Mouse (Mus musculus): ENCODE measurements around the gene Tgfbr3. TPM values are rescaled to one million over a fixed set of nuclear protein-coding genes. Genes with fewer than 3 reads are reported as not detected.

Tgfbr3 gene
- polyA plus RNA-seq, 1 experiment from 2014 or later: 6.1 TPM

GRCm38 (mm10) chr5:107122622-107123021, 166.8 kb downstream of the Tgfbr3 start:
- Histone ChIP-seq H3K9me3 (no peaks in the 10 kb centered on the region), H3K27ac (no peak overlapping the region), H3K9ac (no peak overlapping the region), H3K36me3 (no peaks in the 10 kb centered on the region), H3K4me2 (no peak overlapping the region), H3K27me3 (no peaks in the 10 kb centered on the region), H3K4me1 (replicated peaks) (0 out of 2 replicates have a peak, but pooled peaks cover 5% of the 10 kb centered on the region), H3K4me3 (no peak overlapping the region)
- 87% methylated on average over 4 of the region's 4 CpGs for WGBS
- ATAC-seq (ENCODE audit: low FRiP score): no peak

GRCm38 (mm10) chr5:107121086-107121485, 168.3 kb downstream of the Tgfbr3 start:
- H3K4me2 ChIP-seq: no peak overlapping the region
- no peaks in the 10 kb centered on the region for H3K9me3 ChIP-seq
- H3K36me3 ChIP-seq: no peaks in the 10 kb centered on the region
- no peak overlapping the region for H3K9ac ChIP-seq
- H3K27me3 ChIP-seq: no peaks in the 10 kb centered on the region
- H3K27ac ChIP-seq: no peak overlapping the region
- no peaks in the 10 kb centered on the region for H3K4me1 ChIP-seq (replicated peaks)
- no peak for ATAC-seq (ENCODE audit: low FRiP score)
- no peak overlapping the region for H3K4me3 ChIP-seq
- WGBS: 70% methylated on average over 10 of the region's 10 CpGs

- Histone ChIP-seq H3K4me1 (replicated peaks) (no peaks in the 10 kb centered on the region), H3K9ac (no peak overlapping the region), H3K27me3 (no peaks in the 10 kb centered on the region), H3K36me3 (no peaks in the 10 kb centered on the region), H3K4me2 (no peak overlapping the region), H3K27ac (no peak overlapping the region), H3K9me3 (no peaks in the 10 kb centered on the region), H3K4me3 (no peak overlapping the region)
- no peak for ATAC-seq (ENCODE audit: low FRiP score)
- 79% methylated on average over 3 of the region's 3 CpGs for WGBS
These were observed 168.8 kb downstream of the Tgfbr3 start for GRCm38 (mm10) chr5:107120624-107121023.

- WGBS: 64% methylated on average over 6 of the region's 6 CpGs
- no peaks in the 10 kb centered on the region for H3K9me3 ChIP-seq
These were observed 169.5 kb downstream of the Tgfbr3 start for GRCm38 (mm10) chr5:107119896-107120295.

GRCm38 (mm10) chr5:107116821-107117220, 172.6 kb downstream of the Tgfbr3 start:
- no peaks in the 10 kb centered on the region for H3K36me3 ChIP-seq
- 87% methylated on average over 3 of the region's 3 CpGs for WGBS
- no peak for ATAC-seq (ENCODE audit: low FRiP score)
- no peaks in the 10 kb centered on the region for H3K27me3 ChIP-seq
- H3K9me3 ChIP-seq: no peaks in the 10 kb centered on the region
- no peak overlapping the region for H3K27ac ChIP-seq
- H3K4me2 ChIP-seq: no peak overlapping the region
- no peak overlapping the region for H3K4me3 ChIP-seq
- H3K9ac ChIP-seq: no peak overlapping the region
- no peaks in the 10 kb centered on the region; the same call in 1 of the 2 replicates for H3K4me1 ChIP-seq (replicated peaks)

More at GRCm38 (mm10) chr5:107119896-107120295, 169.5 kb downstream of the Tgfbr3 start:
- Histone ChIP-seq H3K4me2 (no peak overlapping the region), H3K4me1 (replicated peaks) (no peaks in the 10 kb centered on the region), H3K27ac (no peak overlapping the region), H3K27me3 (no peaks in the 10 kb centered on the region), H3K36me3 (no peaks in the 10 kb centered on the region), H3K9ac (no peak overlapping the region), H3K4me3 (no peak overlapping the region)
- no peak for ATAC-seq (ENCODE audit: low FRiP score)

GRCm38 (mm10) chr5:107112656-107113275, 176.7 kb downstream of the Tgfbr3 start:
- H3K9ac ChIP-seq: no peak overlapping the region
- no peak for ATAC-seq (ENCODE audit: low FRiP score)
- H3K27ac ChIP-seq: no peak overlapping the region
- 84% methylated on average over 7 of the region's 7 CpGs for WGBS
- H3K4me3 ChIP-seq: no peak overlapping the region
- no peak overlapping the region for H3K4me2 ChIP-seq
- H3K9me3 ChIP-seq: no peaks in the 10 kb centered on the region
- no peaks in the 10 kb centered on the region for H3K36me3 ChIP-seq
- peaks cover 24% of the 10 kb centered on the region for H3K4me1 ChIP-seq (replicated peaks)
- H3K27me3 ChIP-seq: no peaks in the 10 kb centered on the region

- WGBS: 68% methylated on average over 3 of the region's 3 CpGs
- no peak overlapping the region for H3K27ac ChIP-seq
- ATAC-seq (ENCODE audit: low FRiP score): no peak
- H3K4me2 ChIP-seq: no peak overlapping the region
- no peak overlapping the region for H3K9ac ChIP-seq
- H3K36me3 ChIP-seq: no peaks in the 10 kb centered on the region
- H3K4me1 ChIP-seq (replicated peaks): peaks cover 24% of the 10 kb centered on the region
- no peaks in the 10 kb centered on the region for H3K27me3 ChIP-seq
- H3K4me3 ChIP-seq: no peak overlapping the region
- H3K9me3 ChIP-seq: no peaks in the 10 kb centered on the region
These were observed 177.6 kb downstream of the Tgfbr3 start for GRCm38 (mm10) chr5:107111802-107112201.

GRCm38 (mm10) chr5:107110880-107111520, 178.4 kb downstream of the Tgfbr3 start:
- Histone ChIP-seq H3K4me1 (replicated peaks) (peaks cover 24% of the 10 kb centered on the region), H3K9me3 (no peaks in the 10 kb centered on the region), H3K9ac (peak overlapping the region; percentile 35; the same call in 1 of the 2 replicates), H3K4me3 (no peak overlapping the region), H3K36me3 (no peaks in the 10 kb centered on the region), H3K4me2 (no peak overlapping the region), H3K27ac (peak overlapping the region; percentile 74), H3K27me3 (no peaks in the 10 kb centered on the region)
- ATAC-seq (ENCODE audit: low FRiP score): no peak; the same call in 1 of the 2 replicates
- 26% methylated on average over 7 of the region's 7 CpGs for WGBS

- Histone ChIP-seq H3K36me3 (no peaks in the 10 kb centered on the region), H3K27me3 (no peaks in the 10 kb centered on the region), H3K9ac (no peak overlapping the region; the same call in 1 of the 2 replicates), H3K27ac (peak overlapping the region; percentile 74; the same call in 1 of the 2 replicates), H3K4me2 (no peak overlapping the region), H3K9me3 (no peaks in the 10 kb centered on the region), H3K4me1 (replicated peaks) (peaks cover 24% of the 10 kb centered on the region), H3K4me3 (no peak overlapping the region)
- WGBS: 46% methylated on average over 13 of the region's 13 CpGs
- ATAC-seq (ENCODE audit: low FRiP score): no peak; the same call in 1 of the 2 replicates
These were observed 179.1 kb downstream of the Tgfbr3 start for GRCm38 (mm10) chr5:107110089-107110879.

- WGBS: 58% methylated on average over 15 of the region's 15 CpGs
- Histone ChIP-seq H3K36me3 (no peaks in the 10 kb centered on the region), H3K4me3 (no peak overlapping the region), H3K4me2 (no peak overlapping the region), H3K9me3 (no peaks in the 10 kb centered on the region), H3K27me3 (no peaks in the 10 kb centered on the region), H3K4me1 (replicated peaks) (peaks cover 24% of the 10 kb centered on the region), H3K27ac (no peak overlapping the region), H3K9ac (no peak overlapping the region)
- no peak for ATAC-seq (ENCODE audit: low FRiP score)
These were observed 180.0 kb downstream of the Tgfbr3 start for GRCm38 (mm10) chr5:107109416-107109815.

GRCm38 (mm10) chr5:107106793-107107192, 182.6 kb downstream of the Tgfbr3 start:
- Histone ChIP-seq H3K27ac (0 out of 2 replicates have a peak overlapping the region, but pooled peaks have one; percentile 4), H3K27me3 (no peaks in the 10 kb centered on the region)
- ATAC-seq (ENCODE audit: low FRiP score): no peak

GRCm38 (mm10) chr5:107106139-107106538, 183.3 kb downstream of the Tgfbr3 start:
- no peak overlapping the region for H3K4me3 ChIP-seq
- no peak overlapping the region for H3K27ac ChIP-seq
- no peaks in the 10 kb centered on the region for H3K9me3 ChIP-seq
- peaks cover 25% of the 10 kb centered on the region for H3K4me1 ChIP-seq (replicated peaks)
- no peak overlapping the region for H3K4me2 ChIP-seq
- H3K9ac ChIP-seq: no peak overlapping the region
- WGBS: 81% methylated on average over 2 of the region's 2 CpGs
- H3K27me3 ChIP-seq: no peaks in the 10 kb centered on the region
- no peaks in the 10 kb centered on the region for H3K36me3 ChIP-seq
- no peak for ATAC-seq (ENCODE audit: low FRiP score)

More at GRCm38 (mm10) chr5:107106793-107107192, 182.6 kb downstream of the Tgfbr3 start:
- peaks cover 24% of the 10 kb centered on the region for H3K4me1 ChIP-seq (replicated peaks)
- no peak overlapping the region for H3K4me3 ChIP-seq
- no peak overlapping the region for H3K4me2 ChIP-seq
- H3K9ac ChIP-seq: no peak overlapping the region
- 76% methylated on average over 12 of the region's 12 CpGs for WGBS
- H3K9me3 ChIP-seq: no peaks in the 10 kb centered on the region
- H3K36me3 ChIP-seq: no peaks in the 10 kb centered on the region

Measured in hindbrain, embryonic 13.5 days (tissue).